Mouse (Mus musculus) myocyte (in vitro differentiated cells): ENCODE results near the gene Kif11.

Experiments
- MAX ChIP-seq: IDR thresholded peaks from one replicate; pipeline ENCODE4 v1.6.1; 2011; ENCODE audit warnings: low read depth, mild to moderate bottlenecking, control low read depth
- POLR2A ChIP-seq: IDR thresholded peaks from one replicate; pipeline ENCODE4 v1.6.1; 2011; ENCODE audit warnings: low read depth, mild to moderate bottlenecking, control low read depth, moderate library complexity; ENCODE audit not compliant: insufficient read length
- TCF12 ChIP-seq: IDR thresholded peaks from one replicate; pipeline ENCODE4 v1.6.1; 2011; ENCODE audit warnings: mild to moderate bottlenecking, control low read depth; ENCODE audit not compliant: poor library complexity, insufficient read depth, severe bottlenecking
- TCF3 ChIP-seq: IDR thresholded peaks from one replicate; pipeline ENCODE4 v1.6.1; 2011; ENCODE audit warnings: low read depth, control low read depth; ENCODE audit not compliant: insufficient read length

- TF ChIP-seq POLR2A (no peak), TCF12 (no peak), TCF3 (no peak), MAX (no peak)
Observed at GRCm38 (mm10) chr19:37433895-37434262, 57.7 kb downstream of the Kif11 start.
